ENCODE assay signal across 9 mouse cellular contexts in the genomic region with DNA sequence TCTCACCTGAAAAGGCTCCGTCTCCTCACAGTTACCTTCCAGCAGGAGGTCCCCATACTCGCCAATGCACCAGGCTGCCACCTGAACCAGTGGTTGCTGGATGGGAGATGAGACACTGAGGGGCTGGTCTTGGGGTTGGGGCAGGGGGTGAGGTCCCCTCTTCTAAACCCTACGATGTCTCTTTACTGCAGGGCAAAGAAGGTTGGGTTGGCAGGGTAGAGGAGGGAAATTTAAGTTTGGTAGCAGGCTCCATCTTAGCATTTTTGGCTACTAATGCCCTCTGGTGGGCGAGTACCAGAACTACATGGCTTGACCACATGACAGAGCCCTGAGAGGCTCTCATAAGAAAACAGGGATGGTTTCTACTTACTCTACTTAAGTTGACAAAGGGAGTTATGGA. TPM values are rescaled to one million over a fixed set of nuclear protein-coding genes. Genes with fewer than 3 reads are reported as not detected.
DNase-seq lines count a peak whose midpoint lies in the region; ATAC-seq and TF ChIP-seq lines count a peak whose summit lies in the region.
"Had no signal": no experiment of that assay in that cellular context is flagged by ENCODE, and none has a peak within 500 bp of the region (broad histone marks: within the 10 kb centered on the region; RNA-seq: fewer than 3 reads in every experiment).

No protein-coding gene starts in this region.

- no peak for TF ChIP-seq POLR2A in ES-Bruce4 (IDR thresholded peaks at IDR 0.05; ENCODE audit: insufficient read depth, low read length)

- no peak for ATAC-seq in kidney, postnatal 0 days (replicated peaks; ENCODE audit: low FRiP score, low read depth)
- no peak for ATAC-seq in kidney, embryonic 14.5 days (ENCODE audit: low FRiP score, low TSS enrichment)

- 51% methylated on average over 4 of the region's 4 CpGs for WGBS in kidney, postnatal 0 days
- 57% methylated on average over 4 of the region's 4 CpGs for WGBS in kidney, embryonic 14.5 days

- no peaks in the 10 kb centered on the region for H3K27me3 ChIP-seq in kidney, postnatal 0 days (ENCODE audit: insufficient read depth, low read length)
- no peaks in the 10 kb centered on the region for H3K27me3 ChIP-seq in kidney, embryonic 14.5 days (ENCODE audit: control insufficient read depth, insufficient read depth, low read length)
- H3K27me3 ChIP-seq in ES-Bruce4 (ENCODE audit: control insufficient read depth, insufficient read depth, low read length, poor library complexity, severe bottlenecking) = no peaks in the 10 kb centered on the region
- H3K27me3 ChIP-seq in splenic B cell, adult 2 months (ENCODE audit: control insufficient read depth, insufficient read depth, low read length, poor library complexity, severe bottlenecking) = no peaks in the 10 kb centered on the region

- no peaks in the 10 kb centered on the region for H3K9me3 ChIP-seq in kidney, postnatal 0 days (replicated peaks; ENCODE audit: low read length)
- H3K9me3 ChIP-seq in kidney, embryonic 14.5 days (ENCODE audit: control insufficient read depth, low read length) = no peaks in the 10 kb centered on the region
- no peaks in the 10 kb centered on the region for H3K9me3 ChIP-seq in ES-Bruce4 (replicated peaks; ENCODE audit: control insufficient read depth, insufficient read depth, low read length, poor library complexity, severe bottlenecking)

- H3K4me1 ChIP-seq in kidney, postnatal 0 days (replicated peaks; ENCODE audit: insufficient read depth, low read length) = peaks cover 11% of the 10 kb centered on the region; the same call in 1 of the 2 replicates
- peaks cover 16% of the 10 kb centered on the region for H3K4me1 ChIP-seq in kidney, embryonic 14.5 days (ENCODE audit: control insufficient read depth, insufficient read depth, low read length)
- peaks cover 4% of the 10 kb centered on the region for H3K4me1 ChIP-seq in ES-Bruce4 (ENCODE audit: control insufficient read depth, insufficient read depth, low read length)

- no peak overlapping the region for H3K27ac ChIP-seq in kidney, postnatal 0 days
- no peak overlapping the region for H3K27ac ChIP-seq in kidney, embryonic 14.5 days (ENCODE audit: low read depth, low read length)
- no peak overlapping the region for H3K27ac ChIP-seq in ES-Bruce4 (ENCODE audit: insufficient read depth, low read length)

- no peak overlapping the region for H3K4me3 ChIP-seq in kidney, postnatal 0 days (replicated peaks; ENCODE audit: low read depth, low read length)
- no peak overlapping the region for H3K4me3 ChIP-seq in kidney, embryonic 14.5 days (ENCODE audit: low read length)
- peak overlapping the region; percentile 11 for H3K4me3 ChIP-seq in ES-Bruce4 (ENCODE audit: low read depth, low read length)

- H3K4me2 ChIP-seq in kidney, postnatal 0 days (ENCODE audit: low read length) = no peak overlapping the region
- H3K4me2 ChIP-seq in kidney, embryonic 14.5 days (replicated peaks; ENCODE audit: low read depth, low read length) = no peak overlapping the region

- intact Hi-C loops in left cerebral cortex, postnatal 4 days (cut with DNase I) = loop anchor here (2.0 kb wide), 1 partner anchor 77 kb away; no protein-coding TSS in a partner anchor

- DNase-seq in kidney, postnatal 0 days (ENCODE audit: low spot score) = peak; percentile 73
- peak; percentile 68 to 75 for DNase-seq in B cell, adult 2 months
- peak; percentile 83 to 86 for DNase-seq in cerebellum, postnatal 10 days
- DNase-seq in left cerebral cortex, postnatal 4 days = peak; percentile 63
- DNase-seq in splenic B cell, adult 2 months (ENCODE audit: low read depth, low spot score) = peak; percentile 76
- DNase-seq in urinary bladder, adult 2 months (ENCODE audit: low spot score) = no peak

- no peak for TF ChIP-seq EP300 in ES-Bruce4 (IDR thresholded peaks at IDR 0.05; ENCODE audit: insufficient read depth, low read depth, low read length)

- TF ChIP-seq CTCF in kidney, postnatal 0 days (IDR thresholded peaks at IDR 0.05; ENCODE audit: low read depth) = peak; percentile 77
- TF ChIP-seq CTCF in ES-Bruce4 (IDR thresholded peaks at IDR 0.05; ENCODE audit: low read depth, low read length) = peak; percentile 36

- peaks cover 12% of the 10 kb centered on the region; the same call in 1 of the 2 replicates for H3K36me3 ChIP-seq in kidney, postnatal 0 days (ENCODE audit: insufficient read depth, low read length)
- H3K36me3 ChIP-seq in kidney, embryonic 14.5 days (ENCODE audit: control insufficient read depth, insufficient read depth, low read length) = peaks cover 14% of the 10 kb centered on the region
- H3K36me3 ChIP-seq in ES-Bruce4 (ENCODE audit: control insufficient read depth, insufficient read depth, low read length, poor library complexity, severe bottlenecking) = peaks cover 9% of the 10 kb centered on the region
- peaks cover 6% of the 10 kb centered on the region for H3K36me3 ChIP-seq in splenic B cell, adult 2 months (ENCODE audit: control insufficient read depth, insufficient read depth, low read length, poor library complexity, severe bottlenecking)

- H3K9ac ChIP-seq in kidney, postnatal 0 days (ENCODE audit: low read depth, low read length) = no peak overlapping the region
- H3K9ac ChIP-seq in kidney, embryonic 14.5 days (ENCODE audit: low read depth, low read length) = no peak overlapping the region
- peak overlapping the region; percentile 39 for H3K9ac ChIP-seq in ES-Bruce4 (ENCODE audit: low read depth, poor library complexity, severe bottlenecking)

RNA-seq across cellular contexts. Expression of a gene that starts 4.8 kb away (rescaled TPM):
- polyA plus RNA-seq in kidney, postnatal 0 days (2015; fragmentation: Nextera tagmentation; extraction: Ambion mirVana) = 15.8 and 16.8 TPM in 2 replicates
- polyA plus RNA-seq in kidney, embryonic 14.5 days (2014; fragmentation: Nextera tagmentation; extraction: Ambion mirVana) = 11.4 and 17.8 TPM in 2 replicates
- 20.6 and 23.9 TPM in 2 replicates for polyA plus RNA-seq in ES-Bruce4 (2011; ENCODE audit: insufficient read depth, insufficient read length, low read depth, missing spikeins)
- total RNA-seq in left cerebral cortex, postnatal 4 days (2021) = 10 to 100 TPM; 25.8 to 31.4 TPM
- 22.5 and 26.6 TPM in 2 replicates for polyA plus RNA-seq in urinary bladder, adult 2 months (2012; rRNA removed)

RNA-seq across cellular contexts. Expression of a gene that starts 7.0 kb away (rescaled TPM):
- polyA plus RNA-seq in kidney, postnatal 0 days (2015; fragmentation: Nextera tagmentation; extraction: Ambion mirVana) = 20.8 and 21.6 TPM in 2 replicates
- 14.5 and 21.8 TPM in 2 replicates for polyA plus RNA-seq in kidney, embryonic 14.5 days (2014; fragmentation: Nextera tagmentation; extraction: Ambion mirVana)
- polyA plus RNA-seq in ES-Bruce4 (2011; ENCODE audit: insufficient read depth, insufficient read length, low read depth, missing spikeins) = 6.9 and 8.6 TPM in 2 replicates
- 10 to 100 TPM; 34.7 to 35.7 TPM for total RNA-seq in left cerebral cortex, postnatal 4 days (2021)
- polyA plus RNA-seq in urinary bladder, adult 2 months (2012; rRNA removed) = 6.6 and 11.6 TPM in 2 replicates

RNA-seq across cellular contexts. Expression of a gene that starts 9.5 kb away (rescaled TPM):
- 2.0 and 2.4 TPM in 2 replicates for polyA plus RNA-seq in kidney, postnatal 0 days (2015; fragmentation: Nextera tagmentation; extraction: Ambion mirVana)
- polyA plus RNA-seq in kidney, embryonic 14.5 days (2014; fragmentation: Nextera tagmentation; extraction: Ambion mirVana) = 5.8 and 6.4 TPM in 2 replicates
- 18.1 and 24.6 TPM in 2 replicates for polyA plus RNA-seq in ES-Bruce4 (2011; ENCODE audit: insufficient read depth, insufficient read length, low read depth, missing spikeins)
- 10 to 100 TPM; 28.2 to 29.4 TPM for total RNA-seq in left cerebral cortex, postnatal 4 days (2021)
- 0.66 and 2.0 TPM in 2 replicates for polyA plus RNA-seq in urinary bladder, adult 2 months (2012; rRNA removed)

RNA-seq across cellular contexts. Expression of a gene that starts 15.1 kb away (rescaled TPM):
- 0.30 and 0.34 TPM in 2 replicates for polyA plus RNA-seq in kidney, postnatal 0 days (2015; fragmentation: Nextera tagmentation; extraction: Ambion mirVana)
- polyA plus RNA-seq in kidney, embryonic 14.5 days (2014; fragmentation: Nextera tagmentation; extraction: Ambion mirVana) = 0.43 and 0.55 TPM in 2 replicates
- 3.6 and 4.7 TPM in 2 replicates for polyA plus RNA-seq in ES-Bruce4 (2011; ENCODE audit: insufficient read depth, insufficient read length, low read depth, missing spikeins)
- 100 to 1,000 TPM; 366 to 399 TPM for total RNA-seq in left cerebral cortex, postnatal 4 days (2021)
- 2.4 and 2.8 TPM in 2 replicates for polyA plus RNA-seq in urinary bladder, adult 2 months (2012; rRNA removed)
- polyA plus RNA-seq: liver, embryonic 16.5 days had no signal
